Mouse (Mus musculus) adrenal gland, adult 8-10 months (tissue): ENCODE data around the gene Ctsm. TPM values are rescaled to one million over a fixed set of nuclear protein-coding genes. Genes with fewer than 3 reads are reported as not detected.
"Not testable (repeated sequence)": the region's sequence is repeated elsewhere in the genome, so short reads cannot be mapped to it uniquely, and the experiment has no call there.

ENCODE experiments used
- DNase-seq: peaks from one replicate; pipeline ENCODE4 v3.0.0; 2022
- total RNA-seq, 4 experiments: library from RNA; stranded (reverse); gene quantifications; 2 replicates each; pipeline ENCODE4 v1.2.4; 2022

Gene Ctsm
- not detected for total RNA-seq

DNA sequence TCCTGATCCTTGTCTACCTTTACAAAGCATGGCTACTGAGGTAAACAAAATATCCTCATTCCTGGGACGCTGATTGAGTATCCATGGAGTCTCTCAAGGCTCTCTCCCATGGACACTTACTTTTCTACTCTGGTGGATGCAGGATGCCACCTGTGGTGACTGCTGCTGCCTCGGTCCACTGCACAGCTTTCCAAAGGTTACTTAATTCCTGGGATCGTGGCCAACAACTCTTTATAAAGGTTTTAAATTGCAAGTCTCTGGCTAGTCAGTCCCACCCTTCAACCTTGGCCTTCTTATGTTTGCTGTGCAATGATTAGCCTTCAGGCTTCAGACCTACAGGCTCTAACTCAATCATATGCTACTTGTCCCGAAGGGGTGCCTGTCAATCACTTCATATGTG is at the start of gene Ctsm:
Gene Ctsm, minus strand, starts transcription at position 209 of the 400 bp plus-strand sequence.
- no peak for DNase-seq

GRCm38 (mm10) chr13:61570027-61570426 is 28.4 kb upstream of the Ctsm start, which contains the start of gene Cts3:
Gene Cts3 (minus strand): TSS chr13:61570127.
- no peak for DNase-seq

DNA sequence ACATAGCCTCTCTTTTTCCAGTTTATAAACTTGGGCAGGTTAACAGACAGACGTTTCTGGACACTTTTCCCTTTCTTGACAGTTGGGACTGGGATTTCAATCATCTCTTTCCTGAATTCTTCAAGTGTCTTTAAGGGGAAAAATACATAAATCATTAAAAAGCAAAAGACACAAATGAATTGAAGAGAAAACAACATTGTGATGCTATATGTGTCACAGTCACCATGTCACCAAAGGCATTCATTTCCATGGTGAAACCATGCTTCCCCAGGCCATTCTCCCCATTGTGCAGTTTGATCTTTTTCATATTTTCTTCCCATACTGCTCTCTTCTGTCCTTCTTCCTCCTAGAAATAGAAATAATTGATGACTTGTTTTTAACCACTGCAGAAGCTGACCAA is 26.4 kb upstream of the Ctsm start, which contains the start of gene Gm49352:
Gene Gm49352, minus strand, starts transcription at position 101 of the 400 bp plus-strand sequence.
- not testable (repeated sequence) for DNase-seq

Other genes starting within 250 kb of the Ctsm start
- not detected for gene Cts7, start 183.6 kb downstream of the Ctsm start, total RNA-seq
- not detected for gene Gm49352, start 26.3 kb upstream of the Ctsm start, total RNA-seq
- not detected for gene Cts3, start 28.3 kb upstream of the Ctsm start, total RNA-seq